Mouse (Mus musculus) liver, adult 2 months (tissue): ENCODE results near the gene C1qtnf6.

Experiments used
- CTCF ChIP-seq: fragments of 200-500 bp; IDR thresholded peaks from 2 replicates; pipeline ENCODE4 v1.5.1; 2011; ENCODE audit warnings: low read depth, low read length, control low read depth
- POLR2A ChIP-seq: fragments of 200-500 bp; IDR thresholded peaks from 2 replicates; pipeline ENCODE4 v1.6.1; 2011; ENCODE audit warnings: low read length, control low read depth; ENCODE audit not compliant: insufficient read depth; ENCODE audit errors: extremely low read depth

DNA sequence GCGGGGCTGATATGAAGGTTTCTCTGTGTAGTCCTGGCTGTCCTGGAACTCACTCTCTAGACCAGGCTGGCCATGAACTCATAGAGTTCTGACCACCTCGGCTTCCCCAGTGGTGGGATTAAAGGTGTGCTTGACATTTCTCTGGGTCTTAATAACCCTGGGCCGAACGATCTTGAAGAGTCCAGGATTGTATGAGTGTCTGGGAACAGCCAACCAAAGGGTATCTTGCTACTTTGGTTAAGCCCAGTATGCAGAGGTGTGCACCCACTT, 170 bp upstream of the C1qtnf6 start:
- no peak for TF ChIP-seq CTCF
- no peak for TF ChIP-seq POLR2A
